Mouse (Mus musculus): ENCODE results near the gene Zfp408. TPM values are rescaled to one million over a fixed set of nuclear protein-coding genes. Genes with fewer than 3 reads are reported as not detected.

Gene Zfp408
- polyA plus RNA-seq, 1 experiment: 15.6 TPM

DNA sequence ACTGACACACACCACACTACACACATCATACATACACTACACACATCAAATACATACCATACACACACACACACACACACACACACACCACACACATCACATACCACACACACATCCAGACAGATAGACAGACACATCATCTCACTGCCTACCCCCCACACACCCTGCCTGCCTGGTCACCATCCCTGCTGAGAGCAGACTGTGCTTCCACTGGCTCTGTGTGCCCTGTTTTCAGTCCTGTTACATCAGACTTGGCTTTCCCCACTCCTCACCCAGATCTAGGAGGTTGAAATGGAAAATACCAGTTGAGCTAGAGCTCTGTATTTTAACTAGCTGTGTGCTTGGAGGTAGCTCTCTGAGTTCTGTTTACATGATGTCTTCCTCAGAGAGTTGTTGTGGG, 15.2 kb upstream of the Zfp408 start:
- Histone ChIP-seq H3K4me1 (ENCODE audit: control insufficient read depth, insufficient read depth, low read length) (no peaks in the 10 kb centered on the region), H3K27ac (ENCODE audit: insufficient read depth, low read length) (no peak overlapping the region), H3K4me3 (replicated peaks; ENCODE audit: insufficient read depth, low read depth, low read length) (no peak overlapping the region), H3K27me3 (ENCODE audit: control insufficient read depth, insufficient read depth, low read length) (no peaks in the 10 kb centered on the region)
- no peak for TF ChIP-seq CTCF (IDR thresholded peaks at IDR 0.05; ENCODE audit: borderline replicate concordance, insufficient read depth, low read depth, low read length)
- no peak for TF ChIP-seq POLR2A (IDR thresholded peaks at IDR 0.05; ENCODE audit: borderline replicate concordance, insufficient read depth, low read length)
- DNase-seq: no peak

DNA sequence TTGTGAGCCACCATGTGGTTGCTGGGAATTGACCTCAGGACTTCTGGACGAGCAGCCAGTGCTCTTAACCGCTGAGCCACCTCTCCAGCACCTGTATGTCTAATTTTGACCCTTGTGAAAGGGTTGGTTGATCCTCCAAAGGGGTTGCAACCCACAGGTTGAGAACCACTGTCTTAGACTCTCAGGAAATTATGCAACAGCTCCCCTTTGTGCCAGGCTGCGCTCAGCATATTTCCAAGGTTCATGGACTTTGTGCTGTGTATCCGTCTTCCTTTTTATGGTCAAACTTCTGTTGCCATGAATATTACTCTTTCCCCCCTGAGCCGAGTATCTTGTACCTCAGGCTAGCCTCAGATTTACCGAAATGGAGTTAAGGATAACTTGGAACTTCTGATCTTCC, 11.4 kb upstream of the Zfp408 start:
- no peak for DNase-seq
- TF ChIP-seq CTCF (IDR thresholded peaks at IDR 0.05; ENCODE audit: borderline replicate concordance, insufficient read depth, low read depth, low read length) (no peak), POLR2A (IDR thresholded peaks at IDR 0.05; ENCODE audit: borderline replicate concordance, insufficient read depth, low read length) (no peak)
- Histone ChIP-seq H3K27me3 (ENCODE audit: control insufficient read depth, insufficient read depth, low read length) (no peaks in the 10 kb centered on the region), H3K4me3 (replicated peaks; ENCODE audit: insufficient read depth, low read depth, low read length) (no peak overlapping the region), H3K4me1 (ENCODE audit: control insufficient read depth, insufficient read depth, low read length) (no peaks in the 10 kb centered on the region), H3K27ac (ENCODE audit: insufficient read depth, low read length) (no peak overlapping the region)
- WGBS: 90% methylated on average over 6 of the region's 6 CpGs

DNA sequence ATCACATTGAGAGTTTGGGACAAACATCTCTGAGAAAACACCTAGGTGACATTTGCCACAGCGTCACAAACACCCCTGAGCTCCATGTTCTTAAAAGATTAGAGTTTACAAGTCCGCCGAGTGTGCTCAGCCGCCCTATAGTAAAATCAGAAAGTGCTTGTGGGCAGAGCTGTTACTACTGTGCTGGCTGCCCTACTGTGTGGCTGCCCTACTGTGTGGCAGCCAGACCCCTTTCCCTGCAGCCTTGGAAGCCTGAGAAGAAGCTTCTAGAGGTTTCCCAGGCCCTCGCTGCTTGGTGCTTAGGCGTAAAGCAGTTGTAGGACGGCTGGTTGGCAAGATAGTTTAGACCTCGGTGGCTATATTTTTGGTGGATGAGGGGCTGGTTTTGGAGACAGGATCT, 10.1 kb upstream of the Zfp408 start:
- DNase-seq: no peak
- no peak for TF ChIP-seq POLR2A (IDR thresholded peaks at IDR 0.05; ENCODE audit: borderline replicate concordance, insufficient read depth, low read length)
- TF ChIP-seq CTCF (IDR thresholded peaks at IDR 0.05; ENCODE audit: borderline replicate concordance, insufficient read depth, low read depth, low read length): no peak
- Histone ChIP-seq H3K4me3 (replicated peaks; ENCODE audit: insufficient read depth, low read depth, low read length) (no peak overlapping the region), H3K27me3 (ENCODE audit: control insufficient read depth, insufficient read depth, low read length) (no peaks in the 10 kb centered on the region), H3K4me1 (ENCODE audit: control insufficient read depth, insufficient read depth, low read length) (no peaks in the 10 kb centered on the region), H3K27ac (ENCODE audit: insufficient read depth, low read length) (no peak overlapping the region)
- 96% methylated on average over 8 of the region's 8 CpGs for WGBS

DNA sequence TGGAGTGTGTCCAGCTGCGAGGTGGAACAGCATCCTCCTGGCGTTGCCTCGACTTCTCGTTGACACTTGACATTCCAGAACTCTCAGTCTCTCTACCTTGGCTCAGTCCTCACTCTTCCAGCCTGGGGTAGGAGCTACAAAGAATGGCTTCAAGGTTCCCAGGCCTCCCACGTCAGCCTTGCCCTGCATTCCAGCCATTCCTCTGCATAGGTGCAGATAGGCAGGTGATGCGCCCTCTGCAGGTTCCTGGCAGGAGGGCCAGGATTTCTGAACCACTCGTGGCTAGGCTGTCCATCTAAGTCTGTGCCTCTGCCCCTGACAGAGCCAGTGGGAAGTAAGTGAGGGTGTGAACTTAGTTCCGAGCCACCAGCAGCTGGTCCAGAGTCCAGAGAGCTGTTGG, 7.2 kb upstream of the Zfp408 start:
- Histone ChIP-seq H3K4me3 (replicated peaks; ENCODE audit: insufficient read depth, low read depth, low read length) (no peak overlapping the region), H3K27me3 (ENCODE audit: control insufficient read depth, insufficient read depth, low read length) (no peaks in the 10 kb centered on the region), H3K27ac (ENCODE audit: insufficient read depth, low read length) (no peak overlapping the region), H3K4me1 (ENCODE audit: control insufficient read depth, insufficient read depth, low read length) (0 out of 2 replicates have a peak, but pooled peaks cover 5% of the 10 kb centered on the region)
- 77% methylated on average over 8 of the region's 8 CpGs for WGBS
- TF ChIP-seq CTCF (IDR thresholded peaks at IDR 0.05; ENCODE audit: borderline replicate concordance, insufficient read depth, low read depth, low read length) (no peak), POLR2A (IDR thresholded peaks at IDR 0.05; ENCODE audit: borderline replicate concordance, insufficient read depth, low read length) (no peak)
- DNase-seq: no peak

DNA sequence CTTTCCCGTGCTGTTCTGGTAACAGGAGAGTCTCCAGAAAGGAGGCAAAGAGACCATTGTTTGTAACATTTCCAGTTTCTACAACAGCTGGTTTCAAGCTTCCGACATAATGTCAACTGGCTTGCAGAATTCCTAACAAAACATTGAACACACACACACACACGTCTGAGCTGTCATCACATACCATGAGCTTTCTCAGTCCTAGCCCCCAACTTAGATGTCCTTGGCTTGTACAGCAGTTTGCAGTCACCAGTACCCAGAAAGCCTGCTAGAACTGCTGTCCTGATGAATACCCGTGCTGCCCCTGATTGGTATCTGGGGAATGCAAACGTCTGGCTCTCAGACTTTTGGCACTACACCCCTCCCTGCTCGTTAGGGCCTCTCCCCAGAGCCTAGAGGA, 6.2 kb upstream of the Zfp408 start:
- 67% methylated on average over 6 of the region's 6 CpGs for WGBS
- DNase-seq: no peak
- Histone ChIP-seq H3K27ac (ENCODE audit: insufficient read depth, low read length) (no peak overlapping the region), H3K27me3 (ENCODE audit: control insufficient read depth, insufficient read depth, low read length) (no peaks in the 10 kb centered on the region), H3K4me3 (replicated peaks; ENCODE audit: insufficient read depth, low read depth, low read length) (no peak overlapping the region), H3K4me1 (ENCODE audit: control insufficient read depth, insufficient read depth, low read length) (0 out of 2 replicates have a peak, but pooled peaks cover 5% of the 10 kb centered on the region)
- TF ChIP-seq CTCF (IDR thresholded peaks at IDR 0.05; ENCODE audit: borderline replicate concordance, insufficient read depth, low read depth, low read length) (no peak), POLR2A (IDR thresholded peaks at IDR 0.05; ENCODE audit: borderline replicate concordance, insufficient read depth, low read length) (no peak)

DNA sequence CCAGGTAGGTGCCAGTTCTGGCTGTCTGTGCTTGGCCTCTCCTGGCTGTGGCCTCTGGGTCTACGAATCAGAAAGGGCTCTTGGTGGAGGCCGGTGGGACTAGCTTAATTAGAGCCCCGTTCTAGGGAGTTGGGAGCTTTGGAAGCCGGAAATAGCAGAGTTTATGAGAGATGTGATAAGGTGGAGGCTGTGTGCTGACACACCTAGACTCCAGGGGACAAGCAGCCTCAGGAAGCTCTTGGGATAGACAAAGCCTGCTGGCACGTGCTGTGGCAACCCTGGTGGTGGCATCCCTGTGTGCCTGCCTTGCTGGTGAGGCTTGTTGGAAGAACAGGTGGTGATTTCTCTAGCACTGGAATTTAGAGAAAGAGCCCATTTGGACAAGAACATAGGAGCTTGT, 5.8 kb upstream of the Zfp408 start:
- TF ChIP-seq CTCF (IDR thresholded peaks at IDR 0.05; ENCODE audit: borderline replicate concordance, insufficient read depth, low read depth, low read length) (no peak), POLR2A (IDR thresholded peaks at IDR 0.05; ENCODE audit: borderline replicate concordance, insufficient read depth, low read length) (no peak)
- Histone ChIP-seq H3K27ac (ENCODE audit: insufficient read depth, low read length) (no peak overlapping the region), H3K4me3 (replicated peaks; ENCODE audit: insufficient read depth, low read depth, low read length) (no peak overlapping the region), H3K27me3 (ENCODE audit: control insufficient read depth, insufficient read depth, low read length) (no peaks in the 10 kb centered on the region), H3K4me1 (ENCODE audit: control insufficient read depth, insufficient read depth, low read length) (0 out of 2 replicates have a peak, but pooled peaks cover 5% of the 10 kb centered on the region)
- DNase-seq: no peak
- WGBS: 91% methylated on average over 5 of the region's 5 CpGs

DNA sequence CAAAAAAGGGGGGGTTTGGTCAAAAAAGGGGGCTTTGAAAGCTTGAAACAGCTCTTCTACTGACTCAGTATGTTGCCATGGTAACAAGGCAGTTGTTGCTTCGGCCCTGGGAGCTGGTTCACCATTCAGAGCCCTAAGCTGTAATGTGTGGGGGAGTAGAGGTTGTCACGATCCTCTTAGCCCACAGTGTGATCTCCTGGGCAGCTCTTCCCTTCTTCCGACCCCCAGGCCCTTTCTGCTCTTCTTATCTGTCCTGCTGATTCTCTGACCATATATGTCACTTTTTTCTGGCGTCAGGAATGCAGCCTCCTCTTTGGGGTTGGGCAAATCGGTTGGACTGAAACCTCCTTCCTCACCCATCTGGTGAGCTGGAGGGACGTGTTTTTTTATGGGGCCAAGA, 3.3 kb upstream of the Zfp408 start:
- WGBS: 43% methylated on average over 6 of the region's 6 CpGs
- Histone ChIP-seq H3K27ac (ENCODE audit: insufficient read depth, low read length) (no peak overlapping the region), H3K4me1 (ENCODE audit: control insufficient read depth, insufficient read depth, low read length) (0 out of 2 replicates have a peak, but pooled peaks cover 5% of the 10 kb centered on the region), H3K27me3 (ENCODE audit: control insufficient read depth, insufficient read depth, low read length) (no peaks in the 10 kb centered on the region), H3K4me3 (replicated peaks; ENCODE audit: insufficient read depth, low read depth, low read length) (no peak overlapping the region)
- no peak for DNase-seq
- TF ChIP-seq POLR2A (IDR thresholded peaks at IDR 0.05; ENCODE audit: borderline replicate concordance, insufficient read depth, low read length) (no peak), CTCF (IDR thresholded peaks at IDR 0.05; ENCODE audit: borderline replicate concordance, insufficient read depth, low read depth, low read length) (no peak)

DNA sequence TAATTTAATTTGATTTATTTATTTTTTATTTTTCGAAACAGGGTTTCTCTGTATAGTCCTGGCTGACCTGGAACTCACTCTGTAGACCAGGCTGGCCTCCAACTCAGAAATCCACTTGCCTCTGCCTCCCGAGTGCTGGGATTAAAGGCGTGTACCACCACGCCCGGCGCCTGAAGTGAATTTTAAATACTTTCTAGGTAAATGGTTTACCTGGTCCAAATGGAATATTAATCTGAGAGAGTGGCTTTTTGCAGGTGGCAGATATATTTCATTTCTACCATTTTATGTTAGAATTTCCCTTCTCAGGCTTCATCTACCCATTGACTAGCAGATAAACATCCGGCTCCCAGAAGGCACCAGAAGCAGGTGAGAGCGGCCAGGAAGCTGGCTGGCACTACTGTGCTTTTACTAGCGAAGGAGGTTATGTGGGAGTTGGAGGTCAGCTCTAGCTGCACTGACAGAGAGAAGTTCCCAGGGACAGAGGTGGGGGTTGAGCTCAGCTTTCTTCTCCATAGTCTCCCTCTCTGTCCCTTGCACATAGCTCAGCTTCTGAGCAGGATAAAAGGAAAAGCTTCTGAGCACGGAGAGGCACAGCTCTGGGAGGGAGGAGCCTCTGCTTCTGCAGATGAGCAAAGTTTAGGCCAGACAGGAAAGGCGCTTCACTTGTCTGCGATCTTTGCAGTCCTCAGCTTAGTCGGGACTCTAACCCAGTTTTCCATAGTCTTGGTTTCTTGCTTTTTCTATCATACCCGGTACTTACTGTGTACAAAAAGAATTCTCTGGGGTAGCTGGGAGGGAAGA, 2.1 kb upstream of the Zfp408 start:
- no peak overlapping the region for H3K27ac ChIP-seq (ENCODE audit: insufficient read depth, low read length)
- TF ChIP-seq CTCF (IDR thresholded peaks at IDR 0.05; ENCODE audit: borderline replicate concordance, insufficient read depth, low read depth, low read length) (no peak), POLR2A (IDR thresholded peaks at IDR 0.05; ENCODE audit: borderline replicate concordance, insufficient read depth, low read length) (no peak)
- H3K4me1 ChIP-seq (ENCODE audit: control insufficient read depth, insufficient read depth, low read length): 0 out of 2 replicates have a peak, but pooled peaks cover 5% of the 10 kb centered on the region
- H3K4me3 ChIP-seq (replicated peaks; ENCODE audit: insufficient read depth, low read depth, low read length): no peak overlapping the region
- no peak for DNase-seq
- WGBS: 84% methylated on average over 14 of the region's 14 CpGs
- no peaks in the 10 kb centered on the region for H3K27me3 ChIP-seq (ENCODE audit: control insufficient read depth, insufficient read depth, low read length)
